Mouse (Mus musculus) lung, postnatal 25 days (tissue): ENCODE results near the gene Atp6v1e2.

Source experiments
- DNase-seq: peaks from one replicate; pipeline ENCODE4 v3.0.0; 2022; ENCODE audit warnings: low spot score

The Atp6v1e2 gene

GRCm38 (mm10) chr17:86964502-86964901 lies 16.8 kb upstream of the Atp6v1e2 start:
- peak; percentile 87 for DNase-seq

GRCm38 (mm10) chr17:86964041-86964440 lies 16.3 kb upstream of the Atp6v1e2 start:
- DNase-seq, result no peak

GRCm38 (mm10) chr17:86963586-86963902 lies 15.8 kb upstream of the Atp6v1e2 start:
- DNase-seq, result no peak

GRCm38 (mm10) chr17:86962894-86963585 lies 15.3 kb upstream of the Atp6v1e2 start, which contains the start of gene Rhoq:
Rhoq (plus strand) TSS chr17:86963082.
- DNase-seq, result peak; percentile 90

- DNase-seq, result peak; percentile 90
Observed at GRCm38 (mm10) chr17:86962297-86962893, 14.7 kb upstream of the Atp6v1e2 start.

- DNase-seq, result peak; percentile 38
Observed at GRCm38 (mm10) chr17:86961301-86961841, 13.7 kb upstream of the Atp6v1e2 start.

- DNase-seq, result no peak
Observed at GRCm38 (mm10) chr17:86957968-86958367, 10.3 kb upstream of the Atp6v1e2 start.

GRCm38 (mm10) chr17:86957239-86957638 lies 9.5 kb upstream of the Atp6v1e2 start:
- no peak for DNase-seq

- DNase-seq, result no peak
Observed at GRCm38 (mm10) chr17:86948801-86949200, 1.1 kb upstream of the Atp6v1e2 start.

- no peak for DNase-seq
Observed at GRCm38 (mm10) chr17:86946078-86946477, 1.6 kb downstream of the Atp6v1e2 start.

- DNase-seq, result no peak
Observed at GRCm38 (mm10) chr17:86943158-86943557, 4.5 kb downstream of the Atp6v1e2 start.

GRCm38 (mm10) chr17:86942112-86942511 lies 5.6 kb downstream of the Atp6v1e2 start:
- no peak for DNase-seq

GRCm38 (mm10) chr17:86938683-86939082 lies 9.0 kb downstream of the Atp6v1e2 start:
- no peak for DNase-seq

GRCm38 (mm10) chr17:86937497-86938155 lies 10.1 kb downstream of the Atp6v1e2 start:
- DNase-seq, result peak; percentile 87

GRCm38 (mm10) chr17:86937064-86937463 lies 10.6 kb downstream of the Atp6v1e2 start:
- no peak for DNase-seq

- no peak for DNase-seq
Observed at GRCm38 (mm10) chr17:86932896-86933295, 14.8 kb downstream of the Atp6v1e2 start.

GRCm38 (mm10) chr17:86929981-86930380 lies 17.7 kb downstream of the Atp6v1e2 start:
- no peak for DNase-seq

- no peak for DNase-seq
Observed at GRCm38 (mm10) chr17:86929355-86929754, 18.3 kb downstream of the Atp6v1e2 start.

GRCm38 (mm10) chr17:86926836-86927235 lies 20.9 kb downstream of the Atp6v1e2 start:
- no peak for DNase-seq

- DNase-seq, result no peak
Observed at GRCm38 (mm10) chr17:86924679-86925078, 23.0 kb downstream of the Atp6v1e2 start.

GRCm38 (mm10) chr17:86919729-86920128 lies 28.0 kb downstream of the Atp6v1e2 start:
- DNase-seq, result no peak

- peak; percentile 50 for DNase-seq
Observed at GRCm38 (mm10) chr17:86918786-86919185, 28.9 kb downstream of the Atp6v1e2 start.

- DNase-seq, result no peak
Observed at GRCm38 (mm10) chr17:86917048-86917447, 30.6 kb downstream of the Atp6v1e2 start, which contains the start of gene Tmem247. Tmem247 (plus strand) TSS chr17:86917348.
